Mouse (Mus musculus) hindbrain, embryonic 11.5 days (tissue): ENCODE measurements around the gene Mad2l1bp. TPM values are rescaled to one million over a fixed set of nuclear protein-coding genes. Genes with fewer than 3 reads are reported as not detected.

Source experiments
- ATAC-seq: fragments of 200-750 bp; cut with Nextera tagmentation; 2 replicates; pipeline ENCODE4 v1.8.0; 2017; ENCODE audit warnings: mild to moderate bottlenecking, moderate TSS enrichment, moderate library complexity; ENCODE audit not compliant: low FRiP score
- DNase-seq: peaks from one replicate; pipeline ENCODE4 v3.0.0-alpha.2; 2015; ENCODE audit warnings: low spot score
- H3K27ac ChIP-seq: fragments of 300-500 bp; sonication (generic); 2 replicates; pipeline ENCODE4 v1.5.1; 2014; ENCODE audit warnings: mild to moderate bottlenecking, low read depth, low read length
- H3K27me3 ChIP-seq: fragments of 300-500 bp; sonication (generic); 2 replicates; pipeline ENCODE4 v1.6.1; 2014; ENCODE audit warnings: mild to moderate bottlenecking, low read length, moderate library complexity, mixed read lengths; ENCODE audit not compliant: control insufficient read depth, insufficient read depth
- H3K36me3 ChIP-seq: fragments of 300-500 bp; sonication (generic); 2 replicates; pipeline ENCODE4 v1.6.1; 2014; ENCODE audit warnings: mild to moderate bottlenecking, low read length, moderate library complexity, mixed read lengths; ENCODE audit not compliant: control insufficient read depth, insufficient read depth
- H3K4me1 ChIP-seq: fragments of 300-500 bp; sonication (generic); replicated peaks from 2 replicates; pipeline ENCODE4 v1.6.1; 2014; ENCODE audit warnings: low read length, mixed read lengths; ENCODE audit not compliant: control insufficient read depth, insufficient read depth
- H3K4me2 ChIP-seq: fragments of 300-500 bp; sonication (generic); replicated peaks from 2 replicates; pipeline ENCODE4 v1.6.1; 2014; ENCODE audit warnings: mild to moderate bottlenecking, low read depth, low read length
- H3K4me3 ChIP-seq: fragments of 300-500 bp; sonication (generic); 2 replicates; pipeline ENCODE4 v1.5.1; 2014; ENCODE audit warnings: low read depth, low read length
- H3K9ac ChIP-seq: fragments of 300-500 bp; sonication (generic); 2 replicates; pipeline ENCODE4 v1.6.1; 2014; ENCODE audit warnings: low read depth, low read length
- H3K9me3 ChIP-seq: fragments of 300-500 bp; sonication (generic); 2 replicates; pipeline ENCODE4 v1.6.1; 2016; ENCODE audit warnings: low read length; ENCODE audit not compliant: control insufficient read depth
- WGBS: fragments of 180-500 bp; shearing (Covaris S2); extraction: QIAGEN DNeasy Blood & Tissue Kit; methylation state at CpG from one replicate; pipeline ENCODE4 v1.1.7; 2014; 5-methylcytosine and 5-hydroxymethylcytosine counted together
- polyA plus RNA-seq: library from polyadenylated mRNA; unstranded; fragments of >200 nt; fragmentation: Nextera tagmentation; extraction: Ambion mirVana; gene quantifications from 2 replicates; pipeline ENCODE4 v1.2.1, GENCODE M21; 2014

Mad2l1bp gene
- polyA plus RNA-seq, 1 experiment from 2014 or later = 37.9 TPM

- Histone ChIP-seq H3K27me3 (no peaks in the 10 kb centered on the region), H3K9ac (peak overlapping the region; percentile 79), H3K9me3 (no peaks in the 10 kb centered on the region), H3K4me1 (0 out of 2 replicates have a peak, but pooled peaks cover 3% of the 10 kb centered on the region), H3K4me2 (peak overlapping the region; percentile 42), H3K27ac (peak overlapping the region; percentile 48; the same call in 1 of the 2 replicates), H3K36me3 (0 out of 2 replicates have a peak, but pooled peaks cover 2% of the 10 kb centered on the region), H3K4me3 (peak overlapping the region; percentile 71)
- ATAC-seq = peak; percentile 43
- peak; percentile 70 for DNase-seq
- 2% methylated on average over 19 of the region's 19 CpGs for WGBS
These were observed 7.8 kb upstream of the Mad2l1bp start for GRCm38 (mm10) chr17:46161179-46161578.

- peak within 1 kb of the TSS; percentile 71 for H3K4me2 ChIP-seq
- peak within 1 kb of the TSS; percentile 71 for H3K4me3 ChIP-seq
- no peaks in the 10 kb centered on the region for H3K9me3 ChIP-seq
- peak; percentile 97 for ATAC-seq
- under 1% methylated on average over 23 of the region's 23 CpGs for WGBS
- no peaks in the 10 kb centered on the region for H3K36me3 ChIP-seq
- H3K27ac ChIP-seq = peak within 1 kb of the TSS; percentile 56
- no peaks in the 10 kb centered on the region for H3K27me3 ChIP-seq
- H3K4me1 ChIP-seq = 0 out of 2 replicates have a peak, but pooled peaks cover 3% of the 10 kb centered on the region
- H3K9ac ChIP-seq = peak within 1 kb of the TSS; percentile 79
- DNase-seq = peak; percentile 99
These were observed 7.3 kb upstream of the Mad2l1bp start, which contains the start of gene Gtpbp2 for GRCm38 (mm10) chr17:46160686-46161085. Gene Gtpbp2 (plus strand): TSS chr17:46161032.

- Histone ChIP-seq H3K4me1 (0 out of 2 replicates have a peak, but pooled peaks cover 3% of the 10 kb centered on the region), H3K4me2 (peak overlapping the region; percentile 71), H3K9ac (peak overlapping the region; percentile 55), H3K4me3 (peak overlapping the region; percentile 71), H3K9me3 (no peaks in the 10 kb centered on the region), H3K36me3 (no peaks in the 10 kb centered on the region), H3K27ac (peak overlapping the region; percentile 56), H3K27me3 (no peaks in the 10 kb centered on the region)
- WGBS = under 1% methylated on average over 16 of the region's 16 CpGs
- DNase-seq = peak; percentile 90
- ATAC-seq = peak; percentile 71
These were observed 6.8 kb upstream of the Mad2l1bp start for GRCm38 (mm10) chr17:46160090-46160662.

DNA sequence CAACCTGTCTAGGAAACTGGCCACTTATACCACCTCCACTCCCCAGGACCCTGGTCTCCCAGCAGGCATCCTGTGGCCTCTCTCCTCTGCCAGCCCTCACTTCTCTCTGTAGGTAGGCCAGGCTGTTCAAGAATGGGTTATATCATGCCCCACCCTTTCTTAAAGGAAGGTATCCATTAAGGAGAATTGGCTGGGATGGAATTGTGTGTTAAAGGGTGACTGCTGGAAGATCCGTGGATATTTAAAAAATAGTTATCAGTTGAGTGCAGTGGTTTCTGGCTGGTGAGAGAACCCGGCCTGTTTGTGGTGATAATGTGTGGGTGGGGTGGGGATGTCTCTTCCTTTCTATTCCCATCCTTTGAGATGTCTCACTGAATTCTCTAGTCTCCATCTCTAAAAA, 5.9 kb upstream of the Mad2l1bp start:
- ATAC-seq (no peak), DNase-seq (no peak)
- H3K4me3 ChIP-seq = no peak overlapping the region
- no peaks in the 10 kb centered on the region for H3K27me3 ChIP-seq
- H3K27ac ChIP-seq = no peak overlapping the region
- H3K9ac ChIP-seq = no peak overlapping the region
- H3K4me2 ChIP-seq = no peak overlapping the region
- 72% methylated on average over 2 of the region's 2 CpGs for WGBS
- H3K9me3 ChIP-seq = no peaks in the 10 kb centered on the region
- H3K4me1 ChIP-seq = 0 out of 2 replicates have a peak, but pooled peaks cover 3% of the 10 kb centered on the region
- H3K36me3 ChIP-seq = no peaks in the 10 kb centered on the region

DNA sequence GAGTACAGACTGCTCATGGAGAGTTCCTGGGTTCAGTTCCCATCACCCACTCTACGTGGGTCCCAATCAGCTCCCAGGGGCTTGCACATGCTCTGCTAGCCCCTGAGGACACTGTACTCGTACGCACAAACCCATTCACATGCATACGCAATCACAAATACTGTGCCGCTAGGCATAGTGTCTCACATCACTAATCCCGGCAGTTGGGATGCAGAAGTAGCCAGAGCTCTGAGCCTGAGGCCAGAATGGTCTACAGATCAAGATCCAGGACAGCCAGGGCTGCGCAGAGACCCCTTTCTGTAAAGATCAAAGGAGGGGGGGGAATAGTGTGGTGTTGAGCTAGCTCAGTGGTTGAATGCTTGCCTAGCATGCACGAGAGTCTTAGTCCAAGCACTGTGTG, 3.8 kb upstream of the Mad2l1bp start:
- 89% methylated on average over 8 of the region's 8 CpGs for whole genome bisulfite sequencing
- no peaks in the 10 kb centered on the region for H3K36me3 ChIP-seq
- H3K9me3 ChIP-seq = no peaks in the 10 kb centered on the region
- no peak overlapping the region for H3K27ac ChIP-seq
- no peak for ATAC-seq
- DNase-seq = no peak
- no peak overlapping the region for H3K4me3 ChIP-seq
- peaks cover 7% of the 10 kb centered on the region; the same call in 1 of the 2 replicates for H3K4me1 ChIP-seq
- no peak overlapping the region for H3K9ac ChIP-seq
- H3K27me3 ChIP-seq = no peaks in the 10 kb centered on the region
- H3K4me2 ChIP-seq = no peak overlapping the region

DNA sequence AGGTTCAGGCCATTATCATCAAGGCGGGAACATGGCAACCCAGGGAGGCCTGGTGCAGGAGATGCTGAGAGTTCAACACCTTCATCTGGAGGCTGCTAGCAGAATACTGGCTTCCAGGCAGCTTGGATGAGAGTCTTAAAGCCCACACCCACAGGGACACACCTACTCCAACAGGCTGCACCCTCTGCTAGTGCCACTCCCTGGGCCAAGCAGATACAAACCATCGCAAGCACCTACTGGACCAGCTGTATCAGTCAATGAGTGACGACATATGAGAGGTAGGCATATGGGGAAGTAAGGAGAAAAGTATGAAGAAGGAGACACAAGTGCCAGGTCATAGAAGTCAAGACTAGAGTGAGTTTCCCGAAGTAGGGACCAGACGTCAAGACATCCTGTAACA, 3.3 kb upstream of the Mad2l1bp start:
- WGBS = 89% methylated on average over 5 of the region's 5 CpGs
- Histone ChIP-seq H3K27ac (no peak overlapping the region), H3K4me2 (no peak overlapping the region), H3K4me1 (peaks cover 6% of the 10 kb centered on the region; the same call in 1 of the 2 replicates), H3K36me3 (no peaks in the 10 kb centered on the region), H3K9ac (no peak overlapping the region), H3K27me3 (no peaks in the 10 kb centered on the region), H3K9me3 (no peaks in the 10 kb centered on the region), H3K4me3 (no peak overlapping the region)
- DNase-seq (no peak), ATAC-seq (no peak)

DNA sequence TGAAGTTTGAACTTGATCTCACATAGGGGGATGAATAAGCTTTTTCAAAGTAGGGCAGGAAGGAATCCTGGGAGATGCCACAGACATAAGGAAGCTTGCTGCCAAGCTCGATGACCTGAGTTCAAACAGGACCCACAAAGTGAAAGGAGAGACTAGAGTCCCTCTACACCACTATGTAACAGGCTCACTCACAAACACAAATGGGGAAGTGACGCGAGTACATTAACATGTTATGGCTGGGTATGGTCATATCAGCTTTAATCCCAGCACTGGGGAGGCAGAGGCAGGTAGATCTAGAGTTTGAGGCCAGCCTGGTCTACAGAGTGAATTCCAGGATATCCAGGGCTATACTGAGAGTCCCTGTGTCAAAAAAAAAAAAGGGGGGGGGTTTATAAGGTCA, 983 bp upstream of the Mad2l1bp start:
- ATAC-seq = no peak
- Histone ChIP-seq H3K4me2 (no peak overlapping the region), H3K9me3 (no peaks in the 10 kb centered on the region)

DNA sequence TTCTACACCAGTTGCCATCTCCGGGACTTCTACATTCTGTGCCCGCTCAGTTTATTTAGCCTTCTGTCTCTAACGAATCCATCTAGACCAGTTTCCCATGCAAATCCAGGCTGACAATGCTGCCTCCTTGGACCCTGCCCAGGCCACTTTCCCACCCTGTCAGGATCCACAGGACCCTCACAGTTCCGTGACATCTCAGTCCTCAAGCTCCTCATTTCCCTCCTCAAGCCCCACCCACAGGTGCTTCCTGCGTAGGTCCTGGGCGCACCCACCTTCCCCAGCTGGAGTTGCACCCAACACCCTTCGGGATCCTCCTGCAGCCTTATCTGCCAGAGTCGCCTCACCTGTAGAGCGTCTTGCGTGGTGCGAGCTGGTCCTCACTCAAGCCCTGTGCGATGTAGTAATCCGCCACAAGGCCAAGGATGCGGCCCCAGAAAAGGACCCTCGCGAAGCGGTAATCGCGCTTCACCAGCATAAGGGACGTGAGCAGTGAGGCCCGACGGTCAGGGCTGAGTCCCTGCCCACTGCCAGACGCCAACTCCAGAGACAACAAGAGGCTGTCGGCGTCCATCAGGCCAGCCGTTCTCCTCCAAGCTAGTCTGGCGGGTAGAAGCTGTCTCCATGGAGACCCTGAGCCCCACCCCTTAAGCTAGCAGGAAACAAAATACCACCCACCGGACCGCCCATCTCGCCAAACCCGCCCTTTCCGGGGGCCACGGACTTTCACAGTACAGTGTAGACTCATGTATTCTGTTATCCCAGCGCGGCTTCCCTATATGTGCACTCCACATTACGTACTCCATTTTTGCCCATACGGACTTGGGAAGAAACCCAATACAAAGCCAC, 9.6 kb downstream of the Mad2l1bp start, which contains the start of gene Rsph9:
Gene Rsph9 (minus strand): TSS at position 639 of the 846 bp plus-strand sequence.
- ATAC-seq = peak; percentile 88
- peak within 1 kb of the TSS; percentile 39 for H3K9ac ChIP-seq
- WGBS = 8% methylated on average over 37 of the region's 37 CpGs

More for the DNA sequence above, 983 bp upstream of the Mad2l1bp start:
- Histone ChIP-seq H3K4me1 (peaks cover 4% of the 10 kb centered on the region; the same call in 1 of the 2 replicates), H3K9ac (no peak overlapping the region), H3K4me3 (no peak overlapping the region), H3K36me3 (no peaks in the 10 kb centered on the region), H3K27ac (no peak overlapping the region), H3K27me3 (no peaks in the 10 kb centered on the region)
- no peak for DNase-seq
- 92% methylated on average over 3 of the region's 3 CpGs for WGBS

More for the DNA sequence above, 9.6 kb downstream of the Mad2l1bp start, which contains the start of gene Rsph9:
- H3K27me3 ChIP-seq = no peaks in the 10 kb centered on the region
- H3K27ac ChIP-seq = no peak within 1 kb of the TSS
- H3K36me3 ChIP-seq = no peaks in the 10 kb centered on the region
- H3K4me3 ChIP-seq = peak within 1 kb of the TSS; percentile 44
- peak within 1 kb of the TSS; percentile 71 for H3K4me2 ChIP-seq
- H3K4me1 ChIP-seq = peaks cover 6% of the 10 kb centered on the region
- no peaks in the 10 kb centered on the region for H3K9me3 ChIP-seq
- peak; percentile 83 for DNase-seq
